Mouse (Mus musculus) stomach, postnatal 0 days (tissue): ENCODE results near the gene Atp10a. TPM values are rescaled to one million over a fixed set of nuclear protein-coding genes. Genes with fewer than 3 reads are reported as not detected.

ENCODE experiments used
- ATAC-seq: fragments of 200-750 bp; cut with Nextera tagmentation; 2 replicates; pipeline ENCODE4 v1.8.0; 2017; ENCODE audit not compliant: low FRiP score, low TSS enrichment
- DNase-seq: peaks from one replicate; pipeline ENCODE4 v3.0.0-alpha.2; 2016; ENCODE audit warnings: low spot score
- H3K27ac ChIP-seq: fragments of 300-500 bp; sonication (generic); replicated peaks from 2 replicates; pipeline ENCODE4 v1.5.1; 2014; ENCODE audit warnings: mild to moderate bottlenecking, control low read depth
- H3K27me3 ChIP-seq: fragments of 300-500 bp; sonication (generic); 2 replicates; pipeline ENCODE4 v1.6.1; 2014; ENCODE audit warnings: low read length; ENCODE audit not compliant: control insufficient read depth, insufficient read depth
- H3K36me3 ChIP-seq: fragments of 300-500 bp; sonication (generic); 2 replicates; pipeline ENCODE4 v1.6.1; 2014; ENCODE audit warnings: low read length, mixed read lengths; ENCODE audit not compliant: control insufficient read depth, insufficient read depth
- H3K4me1 ChIP-seq: fragments of 300-500 bp; sonication (generic); replicated peaks from 2 replicates; pipeline ENCODE4 v1.6.1; 2014; ENCODE audit warnings: antibody characterized with exemption; ENCODE audit not compliant: control insufficient read depth, insufficient read depth
- H3K4me2 ChIP-seq: fragments of 300-500 bp; sonication (generic); replicated peaks from 2 replicates; pipeline ENCODE4 v1.6.1; 2014; ENCODE audit warnings: low read depth, mild to moderate bottlenecking, control low read depth, moderate library complexity
- H3K4me3 ChIP-seq: fragments of 300-500 bp; sonication (generic); 2 replicates; pipeline ENCODE4 v1.5.1; 2014; ENCODE audit warnings: low read depth, low read length, control low read depth
- H3K9ac ChIP-seq: fragments of 300-500 bp; sonication (generic); 2 replicates; pipeline ENCODE4 v1.6.1; 2014; ENCODE audit warnings: mild to moderate bottlenecking, low read length, control low read depth, mixed read lengths
- H3K9me3 ChIP-seq: fragments of 300-500 bp; sonication (generic); 2 replicates; pipeline ENCODE4 v1.6.1; 2016; ENCODE audit warnings: low read length; ENCODE audit not compliant: control insufficient read depth
- CTCF ChIP-seq: IDR thresholded peaks from 2 replicates; pipeline ENCODE4 v1.5.1; 2016; ENCODE audit warnings: antibody characterized with exemption, low read depth, mild to moderate bottlenecking, moderate library complexity
- EP300 ChIP-seq: optimal IDR thresholded peaks from 2 replicates; pipeline ENCODE3; 2016; ENCODE audit warnings: antibody characterized with exemption
- WGBS: fragments of 180-500 bp; shearing (Covaris S2); extraction: QIAGEN DNeasy Blood & Tissue Kit; methylation state at CpG from one replicate; pipeline ENCODE4 v1.1.7; 2014; 5-methylcytosine and 5-hydroxymethylcytosine counted together
- polyA plus RNA-seq: library from polyadenylated mRNA; unstranded; fragments of >200 nt; fragmentation: Nextera tagmentation; extraction: Ambion mirVana; gene quantifications from 2 replicates; pipeline ENCODE4 v1.2.1, GENCODE M21; 2015

Gene Atp10a
- polyA plus RNA-seq, 1 experiment from 2014 or later = 1.7 TPM

- DNase-seq (no peak), ATAC-seq (0 out of 2 replicates have a peak, but pooled peaks have one; percentile 32)
- no peaks in the 10 kb centered on the region; the same call in 1 of the 2 replicates for H3K36me3 ChIP-seq
- no peak overlapping the region for H3K4me2 ChIP-seq
- no peak overlapping the region for H3K9ac ChIP-seq
- H3K4me3 ChIP-seq = no peak overlapping the region
- H3K27ac ChIP-seq = peak overlapping the region; percentile 1; the same call in 1 of the 2 replicates
- 32% methylated on average over 7 of the region's 7 CpGs for WGBS
- no peak for TF ChIP-seq EP300
- peak; percentile 38 for TF ChIP-seq CTCF
- no peaks in the 10 kb centered on the region for H3K9me3 ChIP-seq
- 0 out of 2 replicates have a peak, but pooled peaks cover 3% of the 10 kb centered on the region for H3K4me1 ChIP-seq
- H3K27me3 ChIP-seq = no peaks in the 10 kb centered on the region
Observed at GRCm38 (mm10) chr7:58788424-58789261, 132.7 kb downstream of the Atp10a start.

GRCm38 (mm10) chr7:58797281-58797680 is 141.3 kb downstream of the Atp10a start:
- no peaks in the 10 kb centered on the region for H3K9me3 ChIP-seq
- DNase-seq = no peak
- H3K9ac ChIP-seq = no peak overlapping the region
- no peaks in the 10 kb centered on the region for H3K36me3 ChIP-seq
- no peak overlapping the region for H3K4me2 ChIP-seq
- H3K27ac ChIP-seq = no peak overlapping the region
- H3K4me3 ChIP-seq = no peak overlapping the region
- no peaks in the 10 kb centered on the region for H3K27me3 ChIP-seq
- no peak for TF ChIP-seq CTCF
- TF ChIP-seq EP300 = no peak
- no peak for ATAC-seq
- no peaks in the 10 kb centered on the region for H3K4me1 ChIP-seq
- 94% methylated on average over 6 of the region's 6 CpGs for WGBS

- Histone ChIP-seq H3K9ac (no peak overlapping the region), H3K36me3 (no peaks in the 10 kb centered on the region), H3K27ac (no peak overlapping the region), H3K4me1 (no peaks in the 10 kb centered on the region), H3K27me3 (no peaks in the 10 kb centered on the region), H3K9me3 (no peaks in the 10 kb centered on the region), H3K4me3 (no peak overlapping the region), H3K4me2 (no peak overlapping the region)
- TF ChIP-seq EP300 (no peak), CTCF (no peak)
- DNase-seq (no peak), ATAC-seq (no peak)
- 66% methylated on average over 7 of the region's 7 CpGs for WGBS
Observed at GRCm38 (mm10) chr7:58800916-58801315, 144.9 kb downstream of the Atp10a start.

DNA sequence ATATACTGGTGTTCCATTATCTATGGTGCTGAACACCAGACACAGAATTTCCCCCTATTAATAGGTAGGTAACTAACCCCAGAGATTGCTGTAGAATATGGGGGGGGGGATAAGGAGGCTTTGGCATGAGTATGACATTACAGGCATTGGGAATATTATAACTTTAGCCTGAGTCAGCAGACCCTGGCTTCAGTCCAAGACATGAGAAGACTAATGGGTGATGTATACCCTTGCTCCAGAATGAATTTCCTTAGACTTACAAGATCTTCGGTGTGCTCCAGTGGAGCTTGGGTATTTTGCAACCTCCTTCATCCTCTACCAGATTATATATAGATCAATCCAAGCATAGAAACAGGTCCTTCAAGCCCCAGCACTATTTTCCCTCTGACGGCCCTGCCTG is 145.8 kb downstream of the Atp10a start:
- ATAC-seq (no peak), DNase-seq (no peak)
- Histone ChIP-seq H3K9me3 (no peaks in the 10 kb centered on the region), H3K4me3 (no peak overlapping the region), H3K27me3 (no peaks in the 10 kb centered on the region), H3K9ac (no peak overlapping the region), H3K4me2 (no peak overlapping the region), H3K36me3 (no peaks in the 10 kb centered on the region), H3K27ac (no peak overlapping the region), H3K4me1 (no peaks in the 10 kb centered on the region)
- 31% methylated on average over 2 of the region's 2 CpGs for WGBS
- no peak for TF ChIP-seq CTCF
- TF ChIP-seq EP300 = no peak

DNA sequence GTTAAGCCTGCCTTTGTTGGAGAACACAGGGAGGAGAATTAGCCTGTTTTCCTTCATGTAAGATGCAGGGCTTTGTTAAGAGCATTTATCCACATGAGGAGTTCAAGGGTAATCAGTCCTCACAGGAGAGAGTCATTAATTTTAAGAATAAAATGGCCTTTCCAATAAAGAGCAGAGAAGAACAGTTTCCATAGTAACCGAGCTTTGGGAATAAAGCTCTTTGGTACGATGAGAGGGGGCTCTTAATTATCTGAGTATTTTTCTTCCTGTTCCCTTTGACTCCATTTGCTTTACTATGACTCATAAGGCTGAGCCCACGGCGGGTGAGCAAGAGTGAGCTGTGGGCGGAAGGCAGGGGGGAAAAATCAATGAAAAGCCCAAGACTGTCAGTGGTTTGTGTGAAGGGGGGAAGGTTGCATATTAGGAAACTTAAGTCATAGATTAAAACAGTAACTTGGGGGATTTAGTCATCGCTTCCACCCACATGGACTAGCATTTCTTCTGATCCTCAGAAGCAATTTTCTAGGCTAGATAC is 166.2 kb downstream of the Atp10a start:
- ATAC-seq (no peak), DNase-seq (no peak)
- 53% methylated on average over 6 of the region's 6 CpGs for WGBS
- Histone ChIP-seq H3K4me3 (no peak overlapping the region), H3K4me1 (no peaks in the 10 kb centered on the region), H3K36me3 (no peaks in the 10 kb centered on the region; the same call in 1 of the 2 replicates), H3K27ac (no peak overlapping the region), H3K4me2 (no peak overlapping the region), H3K27me3 (no peaks in the 10 kb centered on the region), H3K9ac (no peak overlapping the region), H3K9me3 (no peaks in the 10 kb centered on the region)
- no peak for TF ChIP-seq EP300
- TF ChIP-seq CTCF = no peak

DNA sequence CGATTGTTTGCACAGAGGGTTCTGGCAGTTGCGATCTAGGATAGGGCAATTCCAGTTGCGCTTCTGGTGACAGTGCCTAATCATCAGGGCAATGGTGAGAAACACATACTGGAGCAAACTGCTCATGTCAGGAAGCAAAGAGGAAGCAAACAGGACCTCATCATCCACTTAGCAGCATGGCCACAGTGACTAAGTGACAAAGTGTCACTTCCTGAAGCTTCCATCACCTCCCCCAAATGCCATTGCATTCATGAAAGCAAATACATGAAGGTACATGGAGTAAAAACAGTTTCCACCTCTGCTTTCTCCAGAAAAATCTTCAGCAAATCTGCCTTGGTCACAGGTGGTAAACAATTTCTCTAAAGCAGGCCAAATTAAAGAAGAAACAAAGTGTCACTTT is 168.7 kb downstream of the Atp10a start:
- Histone ChIP-seq H3K36me3 (no peaks in the 10 kb centered on the region; the same call in 1 of the 2 replicates), H3K4me3 (no peak overlapping the region), H3K9ac (no peak overlapping the region), H3K9me3 (no peaks in the 10 kb centered on the region), H3K4me2 (no peak overlapping the region), H3K27me3 (no peaks in the 10 kb centered on the region), H3K27ac (no peak overlapping the region), H3K4me1 (no peaks in the 10 kb centered on the region)
- 86% methylated on average over 3 of the region's 3 CpGs for WGBS
- DNase-seq (no peak), ATAC-seq (no peak)
- no peak for TF ChIP-seq CTCF
- no peak for TF ChIP-seq EP300
